Mouse (Mus musculus) spleen, adult 2 months (tissue): Measurements from ENCODE around the gene Polr2a. TPM values are rescaled to one million over a fixed set of nuclear protein-coding genes. Genes with fewer than 3 reads are reported as not detected.

ENCODE experiments used
- DNase-seq, 2 experiments: peaks; one replicate each; pipeline versions ENCODE4 v3.0.0 to v3.0.0-alpha.2; 2012 to 2021; ENCODE audit warnings: low spot score in 2 of 2, low read depth in 1 of 2
- H3K27ac ChIP-seq: fragments of 200-500 bp; 2 replicates; pipeline ENCODE4 v1.5.1; 2012; ENCODE audit warnings: low read length, inconsistent platforms; ENCODE audit not compliant: insufficient read depth
- H3K27me3 ChIP-seq: fragments of 200-500 bp; 2 replicates; pipeline ENCODE4 v1.6.1; 2012; ENCODE audit warnings: mild to moderate bottlenecking, moderate library complexity, low read length, inconsistent platforms; ENCODE audit not compliant: control insufficient read depth, insufficient read depth
- H3K36me3 ChIP-seq: fragments of 200-500 bp; 2 replicates; pipeline ENCODE4 v1.6.1; 2012; ENCODE audit warnings: mild to moderate bottlenecking, low read length, inconsistent platforms; ENCODE audit not compliant: control insufficient read depth, insufficient read depth
- H3K4me1 ChIP-seq: fragments of 200-500 bp; 2 replicates; pipeline ENCODE4 v1.6.1; 2011; ENCODE audit warnings: inconsistent platforms; ENCODE audit not compliant: control insufficient read depth, insufficient read depth, insufficient read length
- H3K4me3 ChIP-seq: fragments of 200-500 bp; 2 replicates; pipeline ENCODE4 v1.5.1; 2011; ENCODE audit warnings: mild to moderate bottlenecking, inconsistent platforms; ENCODE audit not compliant: insufficient read depth, insufficient read length; ENCODE audit errors: extremely low read depth
- CTCF ChIP-seq: fragments of 200-500 bp; IDR thresholded peaks from 2 replicates; pipeline ENCODE4 v1.5.1; 2011; ENCODE audit warnings: mild to moderate bottlenecking, inconsistent platforms; ENCODE audit not compliant: insufficient read depth, insufficient read length, insufficient replicate concordance; ENCODE audit errors: extremely low read depth
- POLR2A ChIP-seq: fragments of 200-500 bp; IDR thresholded peaks from 2 replicates; pipeline ENCODE4 v1.6.1; 2011; ENCODE audit warnings: low read depth, low read length, inconsistent platforms
- WGBS: fragments of 180-500 bp; shearing (Covaris S2); methylation state at CpG from one replicate; pipeline ENCODE4 v1.1.7; 2018; 5-methylcytosine and 5-hydroxymethylcytosine counted together
- polyA plus RNA-seq: library from polyadenylated mRNA; depleted of rRNA; stranded (reverse); fragments of >200 nt; gene quantifications from 2 replicates; pipeline ENCODE4 v1.2.3, GENCODE M21; 2012

The Polr2a gene
- polyA plus RNA-seq, 1 experiment = 45.4 TPM

DNA sequence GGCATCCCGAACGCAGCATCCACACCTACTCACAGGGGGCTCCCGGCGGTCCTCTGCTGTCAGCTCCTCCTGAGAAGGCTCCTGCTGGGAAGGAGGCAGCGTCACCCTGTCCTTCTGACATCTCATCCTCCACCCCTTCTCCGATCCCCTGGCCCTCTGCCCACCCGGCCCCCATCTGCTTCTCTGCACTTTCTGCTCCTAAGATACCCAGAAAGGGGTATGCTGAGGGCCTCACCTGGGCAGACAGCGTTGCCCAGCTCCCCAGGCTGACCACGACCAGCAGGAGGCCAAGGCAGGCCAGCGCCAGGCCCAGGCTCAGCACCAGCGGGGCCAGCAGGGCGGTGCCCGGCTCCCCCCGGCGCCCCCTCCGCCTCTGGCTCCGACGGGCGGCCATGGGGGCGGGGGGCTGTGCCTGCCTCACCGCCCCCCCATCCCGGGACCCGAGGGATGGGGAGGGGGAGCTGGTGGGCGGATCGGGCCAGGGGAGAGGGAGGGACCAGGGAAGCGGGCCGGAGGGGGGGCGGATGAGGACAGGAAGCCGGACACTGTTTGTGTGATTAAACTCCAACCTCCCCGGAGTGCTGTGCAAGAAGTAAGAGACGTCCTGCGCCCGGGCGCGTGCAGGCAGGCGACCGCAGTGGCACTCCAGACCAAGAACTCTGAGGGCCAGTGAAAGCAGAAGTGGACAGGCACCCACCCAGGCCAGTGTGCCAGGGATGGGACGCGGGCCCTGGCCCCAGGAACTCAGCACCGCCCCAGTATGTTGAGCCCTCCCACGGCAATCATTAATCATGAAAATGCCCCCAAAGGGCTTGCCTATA lies 62.9 kb downstream of the Polr2a start, which contains the start of the genes Tnfsf12 and Tnfsfm13:
Gene Tnfsf12, minus strand, starts transcription at position 489 of the 821 bp plus-strand sequence.
Gene Tnfsfm13, minus strand, starts transcription at position 738 of the 821 bp plus-strand sequence.
- Histone ChIP-seq H3K36me3 (no peaks in the 10 kb centered on the region), H3K27ac (peak within 1 kb of the TSS; percentile 85), H3K27me3 (peaks cover 7% of the 10 kb centered on the region), H3K4me3 (peak within 1 kb of the TSS; percentile 46), H3K4me1 (peaks cover 3% of the 10 kb centered on the region)
- no peak for DNase-seq
- TF ChIP-seq CTCF (no peak), POLR2A (no peak)
- 15% methylated on average over 40 of the region's 41 CpGs for WGBS

- DNase-seq = no peak
- peaks cover 7% of the 10 kb centered on the region for H3K27me3 ChIP-seq
- no peaks in the 10 kb centered on the region for H3K36me3 ChIP-seq
- WGBS = 79% methylated on average over 6 of the region's 6 CpGs
- TF ChIP-seq POLR2A (no peak), CTCF (no peak)
- H3K27ac ChIP-seq = peak overlapping the region; percentile 85
- peaks cover 3% of the 10 kb centered on the region for H3K4me1 ChIP-seq
- H3K4me3 ChIP-seq = peak overlapping the region; percentile 46
Measured at GRCm38 (mm10) chr11:69695046-69695360, 63.4 kb downstream of the Polr2a start.

GRCm38 (mm10) chr11:69693421-69693965 lies 64.9 kb downstream of the Polr2a start:
- Histone ChIP-seq H3K27me3 (peaks cover 7% of the 10 kb centered on the region), H3K27ac (no peak overlapping the region), H3K4me1 (peaks cover 3% of the 10 kb centered on the region), H3K36me3 (no peaks in the 10 kb centered on the region), H3K4me3 (no peak overlapping the region)
- TF ChIP-seq CTCF = no peak
- WGBS = 58% methylated on average over 11 of the region's 11 CpGs
- DNase-seq = no peak

DNA sequence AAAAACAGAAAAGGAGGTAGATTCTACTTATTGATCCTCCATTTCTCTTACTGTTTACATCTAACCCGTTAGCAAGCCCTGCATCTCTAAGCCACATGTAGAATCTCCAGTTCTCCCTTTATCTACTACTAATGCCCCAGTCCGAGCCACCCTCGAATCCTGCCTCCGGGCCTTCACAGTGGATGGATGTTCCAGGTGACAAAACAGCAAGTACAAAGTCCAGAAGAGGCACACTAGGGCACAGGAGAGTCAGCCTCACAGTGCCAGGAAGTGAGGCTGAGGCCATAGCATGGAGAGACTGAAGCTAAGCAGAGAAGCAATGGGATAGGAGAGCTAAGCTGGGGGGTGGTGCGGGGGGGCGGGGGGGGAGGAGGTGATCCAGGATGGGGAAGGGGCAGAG lies 65.6 kb downstream of the Polr2a start:
- no peak overlapping the region for H3K27ac ChIP-seq
- H3K4me1 ChIP-seq = peaks cover 3% of the 10 kb centered on the region
- H3K4me3 ChIP-seq = no peak overlapping the region
- no peaks in the 10 kb centered on the region for H3K36me3 ChIP-seq
- 92% methylated on average over 6 of the region's 6 CpGs for WGBS
- H3K27me3 ChIP-seq = peaks cover 7% of the 10 kb centered on the region
- no peak for DNase-seq
- TF ChIP-seq POLR2A (no peak), CTCF (no peak)

GRCm38 (mm10) chr11:69692196-69692811 lies 66.1 kb downstream of the Polr2a start:
- Histone ChIP-seq H3K27me3 (peaks cover 7% of the 10 kb centered on the region), H3K4me3 (no peak overlapping the region), H3K27ac (no peak overlapping the region), H3K4me1 (peaks cover 3% of the 10 kb centered on the region), H3K36me3 (no peaks in the 10 kb centered on the region)
- TF ChIP-seq POLR2A (no peak), CTCF (no peak)
- DNase-seq = no peak
- 59% methylated on average over 9 of the region's 9 CpGs for WGBS

GRCm38 (mm10) chr11:69689891-69690290 lies 68.5 kb downstream of the Polr2a start:
- no peaks in the 10 kb centered on the region for H3K36me3 ChIP-seq
- H3K27ac ChIP-seq = 0 out of 2 replicates have a peak overlapping the region, but pooled peaks have one; percentile 53
- H3K4me1 ChIP-seq = no peaks in the 10 kb centered on the region
- H3K27me3 ChIP-seq = no peaks in the 10 kb centered on the region
- TF ChIP-seq CTCF (no peak), POLR2A (no peak)
- no peak for DNase-seq
- WGBS = 96% methylated on average over 1 of the region's 1 CpGs
- H3K4me3 ChIP-seq = no peak overlapping the region
